Mouse (Mus musculus): ENCODE results near the gene Dennd4c. TPM values are rescaled to one million over a fixed set of nuclear protein-coding genes. Genes with fewer than 3 reads are reported as not detected.

Gene Dennd4c
- polyA plus RNA-seq, 1 experiment = 2.8 TPM

GRCm38 (mm10) chr4:86721856-86722358, 26.4 kb upstream of the Dennd4c start:
- H3K27me3 ChIP-seq (ENCODE audit: control insufficient read depth, insufficient read depth, insufficient read length) = no peaks in the 10 kb centered on the region
- H3ac ChIP-seq (ENCODE audit: control insufficient read depth, insufficient read length, low read depth) = no peak overlapping the region
- H3K79me2 ChIP-seq (ENCODE audit: control insufficient read depth, insufficient read depth) = no peaks in the 10 kb centered on the region
- TF ChIP-seq CEBPB (IDR thresholded peaks at IDR 0.05; ENCODE audit: low read depth) (no peak), FOSL1 (IDR thresholded peaks at IDR 0.05; ENCODE audit: insufficient read depth, low read length, poor library complexity, severe bottlenecking) (no peak), MYOG (IDR thresholded peaks at IDR 0.05; ENCODE audit: control insufficient read depth, extremely low read depth, insufficient read length) (no peak), USF1 (IDR thresholded peaks at IDR 0.05; ENCODE audit: low read depth) (no peak), MAX (IDR thresholded peaks at IDR 0.05) (no peak), CTCF (IDR thresholded peaks at IDR 0.05; ENCODE audit: control insufficient read depth, insufficient read depth, insufficient read length) (no peak), MYOD1 (IDR thresholded peaks at IDR 0.05; ENCODE audit: control insufficient read depth, insufficient read length, low read depth) (no peak)
- no peaks in the 10 kb centered on the region for H3K36me3 ChIP-seq (ENCODE audit: control insufficient read depth, insufficient read depth)
- H3K79me3 ChIP-seq (ENCODE audit: low read depth) = no peaks in the 10 kb centered on the region
- H3K4me3 ChIP-seq (ENCODE audit: insufficient read depth, poor library complexity, severe bottlenecking) = no peak overlapping the region

- H3K27me3 ChIP-seq (ENCODE audit: control insufficient read depth, insufficient read depth, insufficient read length) = no peaks in the 10 kb centered on the region
- no peak for TF ChIP-seq MYOD1 (IDR thresholded peaks at IDR 0.05; ENCODE audit: control insufficient read depth, insufficient read length, low read depth)
- TF ChIP-seq FOSL1 (IDR thresholded peaks at IDR 0.05; ENCODE audit: insufficient read depth, low read length, poor library complexity, severe bottlenecking) = no peak
- TF ChIP-seq CTCF (IDR thresholded peaks at IDR 0.05; ENCODE audit: control insufficient read depth, insufficient read depth, insufficient read length) = no peak
- TF ChIP-seq CEBPB (IDR thresholded peaks at IDR 0.05; ENCODE audit: low read depth) = no peak
- TF ChIP-seq MYOG (IDR thresholded peaks at IDR 0.05; ENCODE audit: control insufficient read depth, extremely low read depth, insufficient read length) = no peak
- TF ChIP-seq USF1 (IDR thresholded peaks at IDR 0.05; ENCODE audit: low read depth) = no peak
- TF ChIP-seq MAX (IDR thresholded peaks at IDR 0.05) = no peak
- no peaks in the 10 kb centered on the region for H3K36me3 ChIP-seq (ENCODE audit: control insufficient read depth, insufficient read depth)
- H3K4me3 ChIP-seq (ENCODE audit: insufficient read depth, poor library complexity, severe bottlenecking) = no peak overlapping the region
- no peaks in the 10 kb centered on the region for H3K79me3 ChIP-seq (ENCODE audit: low read depth)
- H3K79me2 ChIP-seq (ENCODE audit: control insufficient read depth, insufficient read depth) = no peaks in the 10 kb centered on the region
- H3ac ChIP-seq (ENCODE audit: control insufficient read depth, insufficient read length, low read depth) = no peak overlapping the region
These were observed 23.2 kb upstream of the Dennd4c start for GRCm38 (mm10) chr4:86725175-86725574.

GRCm38 (mm10) chr4:86726141-86726540, 22.2 kb upstream of the Dennd4c start:
- no peaks in the 10 kb centered on the region for H3K79me2 ChIP-seq (ENCODE audit: control insufficient read depth, insufficient read depth)
- no peak for TF ChIP-seq MYOD1 (IDR thresholded peaks at IDR 0.05; ENCODE audit: control insufficient read depth, insufficient read length, low read depth)
- no peak for TF ChIP-seq MAX (IDR thresholded peaks at IDR 0.05)
- TF ChIP-seq FOSL1 (IDR thresholded peaks at IDR 0.05; ENCODE audit: insufficient read depth, low read length, poor library complexity, severe bottlenecking) = no peak
- no peak for TF ChIP-seq MYOG (IDR thresholded peaks at IDR 0.05; ENCODE audit: control insufficient read depth, extremely low read depth, insufficient read length)
- TF ChIP-seq USF1 (IDR thresholded peaks at IDR 0.05; ENCODE audit: low read depth) = no peak
- no peak for TF ChIP-seq CEBPB (IDR thresholded peaks at IDR 0.05; ENCODE audit: low read depth)
- TF ChIP-seq CTCF (IDR thresholded peaks at IDR 0.05; ENCODE audit: control insufficient read depth, insufficient read depth, insufficient read length) = no peak

GRCm38 (mm10) chr4:86729829-86730228, 18.5 kb upstream of the Dennd4c start:
- H3K79me3 ChIP-seq (ENCODE audit: low read depth) = no peaks in the 10 kb centered on the region
- TF ChIP-seq CEBPB (IDR thresholded peaks at IDR 0.05; ENCODE audit: low read depth) = no peak
- TF ChIP-seq MYOG (IDR thresholded peaks at IDR 0.05; ENCODE audit: control insufficient read depth, extremely low read depth, insufficient read length) = no peak
- TF ChIP-seq FOSL1 (IDR thresholded peaks at IDR 0.05; ENCODE audit: insufficient read depth, low read length, poor library complexity, severe bottlenecking) = no peak
- TF ChIP-seq MYOD1 (IDR thresholded peaks at IDR 0.05; ENCODE audit: control insufficient read depth, insufficient read length, low read depth) = no peak
- TF ChIP-seq USF1 (IDR thresholded peaks at IDR 0.05; ENCODE audit: low read depth) = no peak
- no peak for TF ChIP-seq CTCF (IDR thresholded peaks at IDR 0.05; ENCODE audit: control insufficient read depth, insufficient read depth, insufficient read length)
- no peak for TF ChIP-seq MAX (IDR thresholded peaks at IDR 0.05)
- no peaks in the 10 kb centered on the region for H3K36me3 ChIP-seq (ENCODE audit: control insufficient read depth, insufficient read depth)
- H3ac ChIP-seq (ENCODE audit: control insufficient read depth, insufficient read length, low read depth) = no peak overlapping the region
- H3K4me3 ChIP-seq (ENCODE audit: insufficient read depth, poor library complexity, severe bottlenecking) = no peak overlapping the region
- H3K27me3 ChIP-seq (ENCODE audit: control insufficient read depth, insufficient read depth, insufficient read length) = no peaks in the 10 kb centered on the region
- H3K79me2 ChIP-seq (ENCODE audit: control insufficient read depth, insufficient read depth) = no peaks in the 10 kb centered on the region

More at GRCm38 (mm10) chr4:86726141-86726540, 22.2 kb upstream of the Dennd4c start:
- no peaks in the 10 kb centered on the region for H3K27me3 ChIP-seq (ENCODE audit: control insufficient read depth, insufficient read depth, insufficient read length)
- no peak overlapping the region for H3ac ChIP-seq (ENCODE audit: control insufficient read depth, insufficient read length, low read depth)
- no peak overlapping the region for H3K4me3 ChIP-seq (ENCODE audit: insufficient read depth, poor library complexity, severe bottlenecking)
- H3K79me3 ChIP-seq (ENCODE audit: low read depth) = no peaks in the 10 kb centered on the region
- no peaks in the 10 kb centered on the region for H3K36me3 ChIP-seq (ENCODE audit: control insufficient read depth, insufficient read depth)

GRCm38 (mm10) chr4:86734088-86734841, 14.1 kb upstream of the Dennd4c start:
- H3K79me2 ChIP-seq (ENCODE audit: control insufficient read depth, insufficient read depth) = no peaks in the 10 kb centered on the region
- TF ChIP-seq FOSL1 (IDR thresholded peaks at IDR 0.05; ENCODE audit: insufficient read depth, low read length, poor library complexity, severe bottlenecking) (no peak), CEBPB (IDR thresholded peaks at IDR 0.05; ENCODE audit: low read depth) (no peak), MYOD1 (IDR thresholded peaks at IDR 0.05; ENCODE audit: control insufficient read depth, insufficient read length, low read depth) (no peak), USF1 (IDR thresholded peaks at IDR 0.05; ENCODE audit: low read depth) (no peak), MYOG (IDR thresholded peaks at IDR 0.05; ENCODE audit: control insufficient read depth, extremely low read depth, insufficient read length) (no peak), MAX (IDR thresholded peaks at IDR 0.05) (no peak), CTCF (IDR thresholded peaks at IDR 0.05; ENCODE audit: control insufficient read depth, insufficient read depth, insufficient read length) (no peak)

More at GRCm38 (mm10) chr4:86734088-86734841, 14.1 kb upstream of the Dennd4c start:
- no peaks in the 10 kb centered on the region for H3K36me3 ChIP-seq (ENCODE audit: control insufficient read depth, insufficient read depth)
- H3K79me3 ChIP-seq (ENCODE audit: low read depth) = no peaks in the 10 kb centered on the region
- H3K4me3 ChIP-seq (ENCODE audit: insufficient read depth, poor library complexity, severe bottlenecking) = no peak overlapping the region
- H3K27me3 ChIP-seq (ENCODE audit: control insufficient read depth, insufficient read depth, insufficient read length) = no peaks in the 10 kb centered on the region
- no peak overlapping the region for H3ac ChIP-seq (ENCODE audit: control insufficient read depth, insufficient read length, low read depth)
